Mouse (Mus musculus) ES-E14 (cell line): ENCODE measurements around the gene Tbc1d13. TPM values are rescaled to one million over a fixed set of nuclear protein-coding genes. Genes with fewer than 3 reads are reported as not detected.

Source experiments
- DNase-seq: peaks from one replicate; pipeline ENCODE4 v3.0.0-alpha.2; 2013; ENCODE audit warnings: low read depth, low spot score
- H3K27ac ChIP-seq: 2 replicates; pipeline ENCODE4 v1.5.1; 2012; ENCODE audit warnings: low read depth, mild to moderate bottlenecking, low read length, moderate library complexity, mixed read lengths; ENCODE audit not compliant: poor library complexity, insufficient read depth, severe bottlenecking
- H3K36me3 ChIP-seq: 2 replicates; pipeline ENCODE4 v1.6.1; 2012; ENCODE audit warnings: mild to moderate bottlenecking, low read length, moderate library complexity, mixed read lengths; ENCODE audit not compliant: control insufficient read depth, poor library complexity, insufficient read depth, severe bottlenecking
- H3K4me1 ChIP-seq, 2 experiments: fragments of 150-350 bp in 1 of 2; sonication (generic) in 1 of 2; 2 replicates each; pipeline ENCODE4 v1.6.1; 2012; ENCODE audit warnings: low read length in 2 of 2, mild to moderate bottlenecking in 1 of 2, mixed read lengths in 1 of 2; ENCODE audit not compliant: control insufficient read depth in 2 of 2, insufficient read depth in 2 of 2, poor library complexity in 1 of 2
- H3K4me3 ChIP-seq, 2 experiments: fragments of 150-350 bp in 1 of 2; sonication (generic) in 1 of 2; 2 replicates each; pipeline ENCODE4 v1.5.1; 2012; ENCODE audit warnings: low read length in 2 of 2, low read depth in 1 of 2, mild to moderate bottlenecking in 1 of 2, mixed read lengths in 1 of 2; ENCODE audit not compliant: insufficient read depth in 1 of 2, poor library complexity in 1 of 2, severe bottlenecking in 1 of 2
- H3K9ac ChIP-seq: 2 replicates; pipeline ENCODE4 v1.6.1; 2012; ENCODE audit warnings: low read depth, mild to moderate bottlenecking, low read length, mixed read lengths; ENCODE audit not compliant: poor library complexity, insufficient read depth, severe bottlenecking
- H3K9me3 ChIP-seq: fragments of 150-350 bp; sonication (generic); 2 replicates; pipeline ENCODE4 v1.6.1; 2012; ENCODE audit warnings: low read depth, mild to moderate bottlenecking, low read length; ENCODE audit not compliant: control insufficient read depth, insufficient read depth
- CHD2 ChIP-seq: IDR thresholded peaks from 2 replicates; pipeline ENCODE4 v1.6.1; 2014; ENCODE audit warnings: mild to moderate bottlenecking, low read depth, low read length, inconsistent platforms
- HCFC1 ChIP-seq: IDR thresholded peaks from 2 replicates; pipeline ENCODE4 v1.6.1; 2012; ENCODE audit warnings: low read length, inconsistent platforms, borderline replicate concordance; ENCODE audit not compliant: insufficient read depth
- MAFK ChIP-seq: IDR thresholded peaks from 2 replicates; pipeline ENCODE4 v1.6.1; 2014; ENCODE audit warnings: mild to moderate bottlenecking, low read depth, low read length, inconsistent platforms; ENCODE audit not compliant: insufficient read depth
- ZC3H11A ChIP-seq: IDR thresholded peaks from 2 replicates; pipeline ENCODE4 v1.6.1; 2012; ENCODE audit warnings: low read depth, mild to moderate bottlenecking, inconsistent platforms, low read length, borderline replicate concordance
- ZNF384 ChIP-seq: IDR thresholded peaks from 2 replicates; pipeline ENCODE4 v1.6.1; 2012; ENCODE audit warnings: low read depth, low read length, inconsistent platforms
- in situ Hi-C, 2 experiments: fragments of 600-800 bp; cut with MboI; formaldehyde crosslinking; loops; one replicate each; pipeline ENCODE4 v1.15.1; 2025; ENCODE audit warnings: low sequenced_read_pairs in 2 of 2, inconsistent platforms in 1 of 2; ENCODE audit not compliant: unreplicated experiment in 2 of 2
- total RNA-seq: library from RNA; depleted of rRNA; stranded (reverse); fragments of 300-350 nt; gene quantifications from 2 replicates; pipeline ENCODE4 v1.2.3, GENCODE M21; 2012

Gene Tbc1d13
- total RNA-seq, 1 experiment: 62.4 TPM

DNA sequence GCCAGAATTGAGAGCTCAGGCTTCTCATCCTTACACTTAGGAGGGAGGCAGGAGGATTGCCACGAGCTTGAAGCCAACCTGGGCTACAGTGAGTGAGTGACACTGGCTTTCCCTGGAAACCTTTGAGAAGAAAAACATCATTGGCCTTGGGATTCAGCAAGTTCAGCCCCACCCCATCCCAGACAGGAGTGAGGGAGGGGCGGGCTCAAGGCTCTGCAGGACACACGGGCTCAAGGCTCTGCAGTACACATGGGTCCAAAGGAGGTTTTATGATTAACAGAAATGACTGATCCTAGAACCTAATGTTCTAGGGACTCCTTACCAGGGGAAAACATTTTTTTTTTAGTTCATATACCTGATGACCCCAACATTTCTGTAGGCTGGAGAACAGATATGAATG, 50.2 kb downstream of the Tbc1d13 start:
- Histone ChIP-seq H3K27ac (no peak overlapping the region), H3K4me1 (no peaks in the 10 kb centered on the region), H3K4me3 (no peak overlapping the region), H3K9ac (no peak overlapping the region), H3K9me3 (no peaks in the 10 kb centered on the region; the same call in 1 of the 2 replicates), H3K36me3 (no peaks in the 10 kb centered on the region)
- no peak for TF ChIP-seq HCFC1
- no peak for TF ChIP-seq MAFK
- no peak for TF ChIP-seq CHD2
- no peak for TF ChIP-seq ZC3H11A
- no peak for TF ChIP-seq ZNF384
- no peak for DNase-seq
- in situ Hi-C loops: no loop called here

- Histone ChIP-seq H3K36me3 (no peaks in the 10 kb centered on the region), H3K4me1 (no peaks in the 10 kb centered on the region), H3K27ac (no peak overlapping the region), H3K9ac (no peak overlapping the region), H3K9me3 (no peaks in the 10 kb centered on the region; the same call in 1 of the 2 replicates), H3K4me3 (no peak overlapping the region)
- no peak for DNase-seq
- TF ChIP-seq HCFC1 (no peak), ZC3H11A (no peak), ZNF384 (no peak), MAFK (no peak), CHD2 (no peak)
- in situ Hi-C loops: no loop called here
These were observed 51.7 kb downstream of the Tbc1d13 start for GRCm38 (mm10) chr2:30185276-30185675.

DNA sequence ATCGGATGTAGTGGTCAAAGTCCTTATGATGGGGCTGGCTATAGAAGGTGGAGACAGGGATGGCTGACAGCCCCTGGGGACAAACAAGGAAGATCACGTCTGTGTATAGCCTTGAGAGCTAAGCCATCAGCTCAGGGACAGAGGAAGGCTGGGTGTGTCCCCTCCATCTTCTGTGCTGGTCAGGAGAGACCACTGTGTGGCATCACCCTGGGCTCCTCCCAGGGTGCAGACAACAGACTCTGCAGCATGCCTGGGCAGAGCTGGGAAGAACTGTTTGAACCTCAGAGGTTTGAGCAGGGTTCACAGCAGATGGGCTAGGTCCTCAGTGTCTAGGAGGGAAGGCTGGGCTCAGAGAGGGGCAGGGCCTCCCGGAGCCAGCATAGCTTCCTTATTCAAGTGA, 52.1 kb downstream of the Tbc1d13 start:
- no peaks in the 10 kb centered on the region for H3K36me3 ChIP-seq
- no peak for DNase-seq
- in situ Hi-C loops: no loop called here
- no peak overlapping the region for H3K4me3 ChIP-seq
- H3K9me3 ChIP-seq: no peaks in the 10 kb centered on the region; the same call in 1 of the 2 replicates
- no peaks in the 10 kb centered on the region for H3K4me1 ChIP-seq
- H3K27ac ChIP-seq: no peak overlapping the region
- no peak overlapping the region for H3K9ac ChIP-seq
- no peak for TF ChIP-seq ZC3H11A
- no peak for TF ChIP-seq MAFK
- TF ChIP-seq ZNF384: no peak

- in situ Hi-C loops: no loop called here
- no peak for TF ChIP-seq ZNF384
- TF ChIP-seq CHD2: no peak
- no peak for TF ChIP-seq HCFC1
- no peak for TF ChIP-seq MAFK
- TF ChIP-seq ZC3H11A: no peak
These were observed 58.4 kb downstream of the Tbc1d13 start for GRCm38 (mm10) chr2:30191790-30192580.

More at GRCm38 (mm10) chr2:30191790-30192580, 58.4 kb downstream of the Tbc1d13 start:
- H3K9me3 ChIP-seq: no peaks in the 10 kb centered on the region; the same call in 1 of the 2 replicates
- H3K4me1 ChIP-seq: peaks cover 0 to 8% of the 10 kb centered on the region in 2 experiments; a peak in 1 of 4 replicates
- peaks cover 3% of the 10 kb centered on the region; the same call in 1 of the 2 replicates for H3K36me3 ChIP-seq
- no peak for DNase-seq
- H3K9ac ChIP-seq: no peak overlapping the region
- H3K27ac ChIP-seq: no peak overlapping the region
- no peak overlapping the region for H3K4me3 ChIP-seq
